Mouse (Mus musculus) CH12.LX (cell line): ENCODE results near the gene Stt3b. TPM values are rescaled to one million over a fixed set of nuclear protein-coding genes. Genes with fewer than 3 reads are reported as not detected.

Source experiments
- DNase-seq: peaks from one replicate; pipeline ENCODE4 v3.0.0-alpha.2; 2013; ENCODE audit errors: extremely low read depth
- H3K27ac ChIP-seq: 2 replicates; pipeline ENCODE4 v1.5.1; 2012; ENCODE audit warnings: low read depth, mild to moderate bottlenecking, control low read depth, moderate library complexity; ENCODE audit not compliant: insufficient read depth
- H3K27me3 ChIP-seq: replicated peaks from 2 replicates; pipeline ENCODE3; 2012; ENCODE audit warnings: inconsistent platforms
- H3K36me3 ChIP-seq, 2 experiments: replicated peaks in 1 of 2; 2 replicates each; pipeline versions ENCODE3 to v1.6.1; 2012; ENCODE audit warnings: inconsistent platforms in 1 of 2, low read length in 1 of 2, mild to moderate bottlenecking in 1 of 2, mixed read lengths in 1 of 2, moderate library complexity in 1 of 2; ENCODE audit not compliant: control insufficient read depth in 1 of 2, insufficient read depth in 1 of 2
- H3K4me1 ChIP-seq, 2 experiments: 2 replicates each; pipeline ENCODE4 v1.6.1; 2012; ENCODE audit warnings: inconsistent platforms in 1 of 2, moderate library complexity in 1 of 2; ENCODE audit not compliant: insufficient read depth in 2 of 2, control insufficient read depth in 1 of 2
- H3K4me2 ChIP-seq: 2 replicates; pipeline ENCODE4 v1.6.1; 2012; ENCODE audit warnings: low read depth, mild to moderate bottlenecking, control low read depth; ENCODE audit not compliant: poor library complexity, insufficient read depth, severe bottlenecking
- H3K4me3 ChIP-seq, 3 experiments: fragments of 150-350 bp in 1 of 3; sonication (generic) in 1 of 3; replicated peaks in 1 of 3; 2 replicates each; pipeline versions ENCODE3 to v1.5.1; 2011 to 2012; ENCODE audit warnings: low read depth in 2 of 3, low read length in 2 of 3, mild to moderate bottlenecking in 2 of 3, moderate library complexity in 2 of 3, control low read depth in 1 of 3, improper control_type of control experiment in 1 of 3, inconsistent platforms in 1 of 3, mixed read lengths in 1 of 3; ENCODE audit not compliant: poor library complexity in 1 of 3
- H3K79me2 ChIP-seq: replicated peaks from 2 replicates; pipeline ENCODE4 v1.6.1; 2012; ENCODE audit warnings: mild to moderate bottlenecking, moderate library complexity; ENCODE audit not compliant: control insufficient read depth, poor library complexity, insufficient read depth, severe bottlenecking; ENCODE audit errors: extremely low read depth
- H3K9ac ChIP-seq: 2 replicates; pipeline ENCODE4 v1.6.1; 2012; ENCODE audit warnings: low read depth, mild to moderate bottlenecking, control low read depth, moderate library complexity; ENCODE audit not compliant: insufficient read depth
- H3K9me3 ChIP-seq: replicated peaks from 2 replicates; pipeline ENCODE3; 2012; ENCODE audit warnings: low read length, inconsistent platforms, mixed read lengths
- BHLHE40 ChIP-seq: IDR thresholded peaks from 2 replicates; pipeline ENCODE4 v1.6.1; 2011; ENCODE audit warnings: mild to moderate bottlenecking, low read depth, low read length, improper control_type of control experiment
- CHD1 ChIP-seq: IDR thresholded peaks from 2 replicates; pipeline ENCODE4 v1.6.1; 2012; ENCODE audit warnings: low read depth, low read length, improper control_type of control experiment, inconsistent platforms
- CHD2 ChIP-seq: IDR thresholded peaks from 2 replicates; pipeline ENCODE4 v1.6.1; 2011; ENCODE audit warnings: low read length, improper control_type of control experiment
- CTCF ChIP-seq, 2 experiments: IDR thresholded peaks in 1 of 2; conservative IDR thresholded peaks in 1 of 2; 2 replicates each; pipeline ENCODE4 v1.5.1; 2011 to 2012; ENCODE audit warnings: low read depth in 2 of 2, low read length in 2 of 2, improper control_type of control experiment in 1 of 2, inconsistent platforms in 1 of 2, mild to moderate bottlenecking in 1 of 2, moderate library complexity in 1 of 2
- E2F4 ChIP-seq: IDR thresholded peaks from 2 replicates; pipeline ENCODE4 v1.6.1; 2011; ENCODE audit warnings: low read depth, low read length, improper control_type of control experiment; ENCODE audit not compliant: insufficient replicate concordance
- ELF1 ChIP-seq: IDR thresholded peaks from 2 replicates; pipeline ENCODE4 v1.6.1; 2014; ENCODE audit warnings: low read depth, mild to moderate bottlenecking, inconsistent platforms, low read length, improper control_type of control experiment
- GABPA ChIP-seq: IDR thresholded peaks from 2 replicates; pipeline ENCODE4 v1.6.1; 2012; ENCODE audit warnings: low read depth, low read length, improper control_type of control experiment, inconsistent platforms; ENCODE audit not compliant: insufficient replicate concordance
- HCFC1 ChIP-seq: IDR thresholded peaks from 2 replicates; pipeline ENCODE4 v1.6.1; 2012; ENCODE audit warnings: low read depth, mild to moderate bottlenecking, inconsistent platforms, low read length, improper control_type of control experiment
- IRF4 ChIP-seq: IDR thresholded peaks from 2 replicates; pipeline ENCODE4 v1.6.1; 2014; ENCODE audit warnings: low read depth, mild to moderate bottlenecking, inconsistent platforms, low read length, improper control_type of control experiment
- JUN ChIP-seq: IDR thresholded peaks from 2 replicates; pipeline ENCODE4 v1.6.1; 2011; ENCODE audit warnings: low read depth, mild to moderate bottlenecking, low read length, improper control_type of control experiment, moderate library complexity; ENCODE audit not compliant: insufficient read depth
- JUND ChIP-seq: conservative IDR thresholded peaks from 2 replicates; pipeline ENCODE4 v1.6.1; 2011; ENCODE audit warnings: low read depth, low read length, improper control_type of control experiment
- MAZ ChIP-seq: IDR thresholded peaks from 2 replicates; pipeline ENCODE4 v1.6.1; 2012; ENCODE audit warnings: low read depth, mild to moderate bottlenecking, inconsistent platforms, low read length, improper control_type of control experiment, moderate library complexity
- MXI1 ChIP-seq: IDR thresholded peaks from 2 replicates; pipeline ENCODE4 v1.6.1; 2011; ENCODE audit warnings: mild to moderate bottlenecking, low read depth, low read length, improper control_type of control experiment
- MYC ChIP-seq: IDR thresholded peaks from 2 replicates; pipeline ENCODE4 v1.6.1; 2011; ENCODE audit warnings: low read depth, mild to moderate bottlenecking, improper control_type of control experiment, low read length
- NELFE ChIP-seq: IDR thresholded peaks from 2 replicates; pipeline ENCODE4 v1.6.1; 2011; ENCODE audit warnings: low read depth, low read length, improper control_type of control experiment
- POLR2A ChIP-seq: IDR thresholded peaks from 2 replicates; pipeline ENCODE4 v1.6.1; 2011; ENCODE audit warnings: low read depth, mild to moderate bottlenecking, improper control_type of control experiment, low read length
- POLR2AphosphoS2 ChIP-seq: IDR thresholded peaks from 2 replicates; pipeline ENCODE4 v1.6.1; 2011; ENCODE audit warnings: low read depth, low read length, improper control_type of control experiment
- TBP ChIP-seq: conservative IDR thresholded peaks from 2 replicates; pipeline ENCODE4 v1.6.1; 2011; ENCODE audit warnings: low read depth, low read length, improper control_type of control experiment
- TCF12 ChIP-seq: IDR thresholded peaks from 2 replicates; pipeline ENCODE4 v1.6.1; 2014; ENCODE audit warnings: low read depth, mild to moderate bottlenecking, inconsistent platforms, low read length, improper control_type of control experiment
- UBTF ChIP-seq: IDR thresholded peaks from 2 replicates; pipeline ENCODE4 v1.6.1; 2012; ENCODE audit warnings: low read depth, mild to moderate bottlenecking, inconsistent platforms, low read length, improper control_type of control experiment, moderate library complexity
- USF1 ChIP-seq: IDR thresholded peaks from 2 replicates; pipeline ENCODE4 v1.6.1; 2014; ENCODE audit warnings: low read depth, mild to moderate bottlenecking, inconsistent platforms, low read length, improper control_type of control experiment
- ZC3H11A ChIP-seq: IDR thresholded peaks from 2 replicates; pipeline ENCODE4 v1.6.1; 2012; ENCODE audit warnings: low read depth, mild to moderate bottlenecking, inconsistent platforms, low read length, improper control_type of control experiment
- ZKSCAN1 ChIP-seq: IDR thresholded peaks from 2 replicates; pipeline ENCODE4 v1.6.1; 2012; ENCODE audit warnings: low read depth, inconsistent platforms, low read length, improper control_type of control experiment, borderline replicate concordance
- ZNF384 ChIP-seq: IDR thresholded peaks from 2 replicates; pipeline ENCODE4 v1.6.1; 2012; ENCODE audit warnings: low read depth, low read length, improper control_type of control experiment, inconsistent platforms
- dilution Hi-C: fragments of 300-500 bp; cut with MboI; formaldehyde crosslinking; loops from 2 replicates; pipeline ENCODE4 v1.14.3; 2020; ENCODE audit warnings: low sequenced_read_pairs; ENCODE audit not compliant: extremely low pct_unique_long_range_greater_than_20kb, extremely low pct_ligation_motif_present
- in situ Hi-C: fragments of 300-500 bp; cut with MboI; formaldehyde crosslinking; loops from 3 replicates; pipeline ENCODE4 v1.14.3; 2019; ENCODE audit warnings: low sequenced_read_pairs, low pct_ligation_motif_present, low pct_unique_long_range_greater_than_20kb, mixed read lengths
- polyA plus RNA-seq: library from polyadenylated mRNA; unstranded; fragments of >175 nt; gene quantifications from 2 replicates; pipeline ENCODE4 v1.2.1, GENCODE M21; 2012; ENCODE audit warnings: low read depth; ENCODE audit not compliant: insufficient read length
- total RNA-seq, 2 experiments: library from RNA; depleted of rRNA; stranded (reverse); fragments of 300-350 nt in 1 of 2; fragments of >200 nt in 1 of 2; gene quantifications; 2 replicates each; pipeline ENCODE4 v1.2.3; 2012 to 2014

Stt3b gene
- total and polyA plus RNA-seq, 3 experiments, result 103 to 155 (median 118) TPM

DNA sequence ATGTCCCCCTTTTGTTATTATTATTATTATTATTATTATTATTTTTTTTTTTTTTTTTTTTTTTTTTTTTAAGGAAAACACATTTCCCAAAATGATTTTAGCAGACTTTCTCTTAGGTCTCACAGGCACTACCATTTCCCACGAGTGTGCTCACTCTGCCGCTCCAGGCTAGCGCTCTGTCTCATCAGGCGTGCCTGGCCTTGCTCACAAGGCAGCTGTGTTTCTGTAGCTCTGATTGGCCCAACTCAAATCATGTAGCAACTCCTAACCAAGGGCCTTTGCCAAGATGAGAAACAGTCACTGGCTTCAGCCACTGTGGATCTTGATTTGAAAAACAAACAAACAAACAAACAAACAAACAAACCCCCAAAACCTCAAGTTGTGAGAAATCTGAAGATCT is 9.9 kb upstream of the Stt3b start:
- dilution Hi-C loops, result no loop called here
- H3K4me3 ChIP-seq, result no peak overlapping the region
- TF ChIP-seq GABPA (no peak), ZNF384 (no peak), TCF12 (no peak), UBTF (no peak), CHD2 (no peak), HCFC1 (no peak), USF1 (no peak), MAZ (no peak), CTCF (conservative IDR thresholded peaks at IDR 0.05 in 1 of 2, IDR thresholded peaks at IDR 0.05 in 1 of 2; ENCODE audit: low read depth in 2 of 2, low read length in 2 of 2) (no peak), NELFE (no peak), ZC3H11A (no peak), CHD1 (no peak), JUN (no peak), E2F4 (no peak), JUND (no peak), MXI1 (no peak), IRF4 (no peak)
- TF ChIP-seq, all 38 proteins: peak for 0
- Histone ChIP-seq H3K4me1 (peaks cover 3 to 28% of the 10 kb centered on the region in 2 experiments; a peak in 3 of 4 replicates), H3K79me2 (no peaks in the 10 kb centered on the region), H3K36me3 (no peaks in the 10 kb centered on the region), H3K9ac (no peak overlapping the region), H3K9me3 (peaks cover 7% of the 10 kb centered on the region), H3K4me2 (no peak overlapping the region), H3K27ac (no peak overlapping the region), H3K27me3 (no peaks in the 10 kb centered on the region)
- in situ Hi-C loops, result no loop called here
- no peak for DNase-seq

DNA sequence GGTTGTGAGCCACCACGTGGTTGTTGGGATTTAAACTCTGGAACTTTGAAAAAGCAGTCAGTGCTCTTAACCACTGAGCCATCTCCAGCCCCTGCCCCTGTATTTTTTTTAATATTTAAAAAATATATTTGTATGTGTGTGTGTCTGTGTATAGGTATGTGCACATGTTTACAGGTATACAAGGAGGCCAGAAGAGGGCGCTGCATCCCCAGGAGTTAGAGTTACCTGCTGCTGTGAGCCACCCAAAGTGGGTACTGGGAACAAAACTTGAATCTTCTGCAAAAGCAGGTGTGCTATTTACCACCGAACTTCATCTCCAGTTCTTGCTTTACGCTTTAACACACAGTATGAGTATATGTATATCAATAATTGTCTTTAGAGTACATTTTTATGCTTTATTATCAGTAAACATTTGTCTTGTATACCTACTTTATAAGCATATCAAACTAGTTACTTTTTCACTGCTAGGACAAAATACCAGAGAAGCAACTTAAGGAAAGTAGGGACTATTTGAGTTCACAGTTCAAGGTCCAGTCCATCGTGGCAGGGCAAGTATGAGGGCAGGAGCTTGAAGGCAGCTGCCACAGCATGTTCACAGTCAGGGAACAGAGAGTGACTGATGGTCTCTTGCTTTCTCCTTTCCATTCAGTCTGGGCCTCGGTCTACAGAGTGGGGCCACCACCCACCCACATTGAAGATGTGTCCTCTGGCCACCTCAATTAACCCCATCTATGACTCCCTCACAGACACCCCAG is 8.6 kb upstream of the Stt3b start:
- Histone ChIP-seq H3K9me3 (peaks cover 7% of the 10 kb centered on the region), H3K4me2 (no peak overlapping the region), H3K27me3 (no peaks in the 10 kb centered on the region), H3K79me2 (no peaks in the 10 kb centered on the region), H3K9ac (no peak overlapping the region), H3K4me3 (no peak overlapping the region), H3K27ac (no peak overlapping the region), H3K36me3 (no peaks in the 10 kb centered on the region), H3K4me1 (peaks cover 3 to 19% of the 10 kb centered on the region in 2 experiments; a peak in 3 of 4 replicates)
- TF ChIP-seq ZKSCAN1 (no peak), JUN (no peak), UBTF (no peak), GABPA (no peak), CHD1 (no peak), HCFC1 (no peak), ELF1 (no peak), BHLHE40 (no peak), CHD2 (no peak), USF1 (no peak), ZC3H11A (no peak), ZNF384 (no peak), IRF4 (no peak), NELFE (no peak), MAZ (no peak), MYC (no peak), POLR2A (no peak), POLR2AphosphoS2 (no peak), TBP (no peak)
- in situ Hi-C loops (loop anchor here (10.0 kb wide), 1 partner anchor 166 kb away; no protein-coding TSS in a partner anchor), dilution Hi-C loops (no loop called here)
- no peak for DNase-seq
